Mouse (Mus musculus) limb, embryonic 11.5 days (tissue): ENCODE data around the gene Scgb1c1. TPM values are rescaled to one million over a fixed set of nuclear protein-coding genes. Genes with fewer than 3 reads are reported as not detected.
A peak's percentile ranks its signal among the peaks of the same experiment; 100 is the strongest.
"Not testable (repeated sequence)": the region's sequence is repeated elsewhere in the genome, so short reads cannot be mapped to it uniquely, and the experiment has no call there.

Experiments used
- ATAC-seq: fragments of 200-750 bp; cut with Nextera tagmentation; 2 replicates; pipeline ENCODE4 v1.8.0; 2017; ENCODE audit warnings: low read depth; ENCODE audit not compliant: insufficient number of reproducible peaks, low FRiP score, low TSS enrichment
- DNase-seq: peaks from one replicate; pipeline ENCODE4 v3.0.0-alpha.2; 2015; ENCODE audit warnings: low spot score
- H3K27ac ChIP-seq: fragments of 300-500 bp; sonication (generic); replicated peaks from 2 replicates; pipeline ENCODE4 v1.5.1; 2014; ENCODE audit warnings: low read depth, mild to moderate bottlenecking, low read length
- H3K27me3 ChIP-seq: fragments of 300-500 bp; sonication (generic); 2 replicates; pipeline ENCODE4 v1.6.1; 2014; ENCODE audit warnings: mild to moderate bottlenecking, low read length, mixed read lengths; ENCODE audit not compliant: control insufficient read depth, insufficient read depth
- H3K36me3 ChIP-seq: fragments of 300-500 bp; sonication (generic); 2 replicates; pipeline ENCODE4 v1.6.1; 2014; ENCODE audit warnings: mild to moderate bottlenecking, low read length, moderate library complexity, mixed read lengths; ENCODE audit not compliant: control insufficient read depth, insufficient read depth
- H3K4me1 ChIP-seq: fragments of 300-500 bp; sonication (generic); 2 replicates; pipeline ENCODE4 v1.6.1; 2014; ENCODE audit warnings: low read length, mixed read lengths; ENCODE audit not compliant: control insufficient read depth, insufficient read depth
- H3K4me2 ChIP-seq: fragments of 300-500 bp; sonication (generic); 2 replicates; pipeline ENCODE4 v1.6.1; 2014; ENCODE audit warnings: low read depth, mild to moderate bottlenecking, moderate library complexity; ENCODE audit not compliant: severe bottlenecking
- H3K4me3 ChIP-seq: fragments of 300-500 bp; sonication (generic); 2 replicates; pipeline ENCODE4 v1.5.1; 2014; ENCODE audit warnings: low read depth, low read length
- H3K9ac ChIP-seq: fragments of 300-500 bp; sonication (generic); 2 replicates; pipeline ENCODE4 v1.6.1; 2014; ENCODE audit warnings: mild to moderate bottlenecking, low read length
- H3K9me3 ChIP-seq: fragments of 300-500 bp; sonication (generic); 2 replicates; pipeline ENCODE4 v1.6.1; 2016; ENCODE audit warnings: low read length; ENCODE audit not compliant: control insufficient read depth
- WGBS: fragments of 180-500 bp; shearing (Covaris S2); extraction: QIAGEN DNeasy Blood & Tissue Kit; methylation state at CpG from one replicate; pipeline ENCODE4 v1.1.7; 2014; 5-methylcytosine and 5-hydroxymethylcytosine counted together
- polyA plus RNA-seq: library from polyadenylated mRNA; unstranded; fragments of >200 nt; fragmentation: Nextera tagmentation; extraction: Ambion mirVana; gene quantifications from 2 replicates; pipeline ENCODE4 v1.2.1, GENCODE M21; 2014

Gene Scgb1c1
- polyA plus RNA-seq, 1 experiment from 2014 or later = not detected

- no peak for ATAC-seq
- Histone ChIP-seq H3K36me3 (peaks cover 7% of the 10 kb centered on the region), H3K9me3 (no peaks in the 10 kb centered on the region), H3K27ac (no peak overlapping the region), H3K9ac (no peak overlapping the region), H3K4me3 (no peak overlapping the region), H3K27me3 (no peaks in the 10 kb centered on the region), H3K4me2 (0 out of 2 replicates have a peak overlapping the region, but pooled peaks have one; percentile 20), H3K4me1 (no peaks in the 10 kb centered on the region)
- 85% methylated on average over 3 of the region's 3 CpGs for WGBS
- no peak for DNase-seq
Measured at GRCm38 (mm10) chr7:140880419-140880818, 35.1 kb downstream of the Scgb1c1 start.

DNA sequence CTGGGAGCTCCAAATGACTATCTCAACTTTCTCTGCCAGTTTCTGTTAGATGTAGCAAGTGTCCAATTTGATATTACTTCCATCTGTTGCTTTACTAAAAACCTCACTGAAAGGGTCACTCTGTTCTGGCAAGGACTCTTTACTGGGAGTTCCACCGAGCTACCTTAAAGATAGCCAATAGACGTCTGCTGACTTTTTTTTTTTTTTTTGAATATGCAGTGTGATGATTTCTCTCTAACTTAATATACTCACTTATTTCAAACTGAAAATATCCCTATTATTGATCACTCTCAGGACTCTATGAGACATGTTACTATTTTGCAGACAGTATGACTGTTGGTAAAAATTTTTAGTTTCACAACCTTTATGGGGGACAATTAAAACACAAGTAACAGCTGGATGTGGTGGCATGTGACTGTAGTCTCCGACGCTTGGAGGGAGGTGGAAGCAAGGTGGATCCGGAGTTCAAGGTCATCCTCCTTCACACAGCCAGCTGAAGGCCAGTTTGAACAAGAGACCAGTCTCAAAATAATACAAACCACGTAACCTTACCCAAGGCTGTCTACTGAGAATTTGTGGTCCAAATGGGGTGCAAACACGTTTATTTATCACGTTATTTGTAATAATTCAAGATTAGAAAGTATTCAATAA lies 35.6 kb downstream of the Scgb1c1 start:
- Histone ChIP-seq H3K4me2 (peak overlapping the region; percentile 89), H3K9ac (peak overlapping the region; percentile 65; the same call in 1 of the 2 replicates), H3K36me3 (peaks cover 5% of the 10 kb centered on the region), H3K27ac (no peak overlapping the region), H3K27me3 (no peaks in the 10 kb centered on the region), H3K4me1 (no peaks in the 10 kb centered on the region), H3K9me3 (no peaks in the 10 kb centered on the region), H3K4me3 (peak overlapping the region; percentile 94)
- 30% methylated on average over 8 of the region's 8 CpGs for WGBS
- ATAC-seq (no peak), DNase-seq (no peak)

DNA sequence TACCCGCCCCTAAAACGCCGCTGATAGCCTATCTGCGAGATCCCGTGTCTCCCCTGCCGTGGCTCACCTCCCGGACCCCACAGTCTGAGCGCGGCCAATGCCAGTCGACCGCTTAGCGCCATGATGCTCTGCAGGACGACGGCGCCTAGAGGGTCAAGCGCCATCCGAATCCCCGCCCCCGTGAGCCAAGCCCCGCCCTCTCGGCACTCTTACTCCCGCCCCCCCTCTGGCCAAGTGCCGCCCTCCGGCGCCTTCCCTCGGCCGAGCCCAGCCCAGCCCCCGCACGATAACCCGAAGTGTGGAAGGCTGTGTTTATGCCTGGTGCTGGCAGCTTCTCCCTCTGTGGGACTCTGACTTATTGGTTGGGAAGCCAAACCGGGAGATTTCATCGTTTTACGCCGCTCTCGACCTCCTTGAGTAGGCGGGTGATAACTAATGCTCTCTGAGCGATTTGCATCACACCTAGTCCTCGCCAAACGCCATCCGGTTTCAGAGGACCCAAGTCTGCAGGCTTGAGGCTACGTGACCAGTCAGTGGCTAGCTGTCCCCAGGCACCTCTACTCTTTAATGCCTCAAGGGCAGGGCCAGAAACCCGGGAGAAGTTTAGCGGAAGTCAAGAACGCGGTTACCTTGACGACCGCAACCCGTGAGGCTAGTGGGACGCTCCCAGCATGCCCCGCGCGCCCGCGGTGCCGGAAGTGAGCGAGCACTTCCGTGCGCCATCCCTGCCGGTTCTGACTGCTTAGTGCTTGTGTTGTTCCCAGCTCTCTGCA lies 36.5 kb downstream of the Scgb1c1 start, which contains the start of the genes Psmd13 and Sirt3:
Gene Psmd13 (plus strand): TSS at position 273 of the 773 bp plus-strand sequence.
Gene Sirt3 (minus strand): TSS at position 614 of the 773 bp plus-strand sequence.
- Histone ChIP-seq H3K4me3 (peak within 1 kb of the TSS; percentile 94), H3K27me3 (no peaks in the 10 kb centered on the region), H3K9me3 (no peaks in the 10 kb centered on the region), H3K9ac (peak within 1 kb of the TSS; percentile 75), H3K4me2 (peak within 1 kb of the TSS; percentile 89), H3K36me3 (peaks cover 9% of the 10 kb centered on the region; the same call in 1 of the 2 replicates), H3K27ac (peak within 1 kb of the TSS; percentile 16; the same call in 1 of the 2 replicates), H3K4me1 (no peaks in the 10 kb centered on the region)
- ATAC-seq (peak; percentile 95), DNase-seq (peak; percentile 95)
- 0% methylated on average over 59 of the region's 59 CpGs for WGBS

DNA sequence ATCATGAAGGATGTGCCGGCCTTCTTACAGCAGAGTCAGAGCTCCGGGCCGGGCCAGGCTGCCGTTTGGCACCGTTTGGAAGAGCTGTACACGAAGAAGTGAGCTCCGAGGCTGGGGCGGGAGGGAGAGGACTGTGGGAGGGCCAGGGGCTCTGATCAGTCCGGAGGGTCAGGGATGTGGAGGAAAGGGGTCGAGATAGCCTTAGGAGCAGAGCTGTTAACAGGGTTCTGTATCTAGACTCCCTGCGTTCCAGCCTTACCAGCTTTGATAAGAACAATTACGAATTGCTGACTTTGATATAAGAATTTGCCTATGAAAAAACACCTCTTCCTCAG lies 37.1 kb downstream of the Scgb1c1 start:
- Histone ChIP-seq H3K9ac (peak overlapping the region; percentile 75), H3K9me3 (no peaks in the 10 kb centered on the region), H3K4me1 (no peaks in the 10 kb centered on the region), H3K36me3 (peaks cover 9% of the 10 kb centered on the region; the same call in 1 of the 2 replicates), H3K4me3 (peak overlapping the region; percentile 94), H3K4me2 (peak overlapping the region; percentile 89), H3K27me3 (no peaks in the 10 kb centered on the region), H3K27ac (0 out of 2 replicates have a peak overlapping the region, but pooled peaks have one; percentile 16)
- no peak for DNase-seq
- 0% methylated on average over 12 of the region's 12 CpGs for WGBS
- peak; percentile 60 for ATAC-seq

DNA sequence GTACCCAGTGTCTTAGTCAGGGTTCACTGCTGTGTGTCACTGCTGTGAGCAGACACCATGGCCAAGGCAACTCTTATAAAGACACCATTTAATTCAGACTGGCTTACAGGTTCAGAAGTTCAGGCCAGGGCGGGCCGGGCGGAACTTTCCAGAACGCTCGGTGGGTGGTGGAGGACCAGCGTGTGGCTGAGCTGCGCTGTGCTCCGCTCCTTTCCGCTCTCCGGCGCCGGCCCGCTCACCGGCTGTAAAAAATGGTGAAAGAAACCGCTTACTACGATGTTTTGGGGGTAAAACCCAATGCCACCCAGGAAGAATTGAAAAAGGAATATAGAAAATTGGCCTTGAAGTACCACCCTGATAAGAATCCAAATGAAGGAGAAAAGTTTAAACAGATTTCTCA lies 45.3 kb downstream of the Scgb1c1 start:
- 97% methylated on average over 16 of the region's 16 CpGs for WGBS
- H3K27me3 ChIP-seq, ATAC-seq, H3K4me3 ChIP-seq, DNase-seq, H3K9me3 ChIP-seq, H3K4me1 ChIP-seq, H3K9ac ChIP-seq, H3K27ac ChIP-seq, H3K4me2 ChIP-seq: not testable (repeated sequence)
- H3K36me3 ChIP-seq = peaks cover 18% of the 10 kb centered on the region; the same call in 1 of the 2 replicates

GRCm38 (mm10) chr7:140894031-140894430 lies 48.7 kb downstream of the Scgb1c1 start:
- ATAC-seq = no peak
- Histone ChIP-seq H3K9me3 (no peaks in the 10 kb centered on the region), H3K4me2 (no peak overlapping the region), H3K9ac (no peak overlapping the region), H3K27ac (no peak overlapping the region), H3K36me3 (peaks cover 21% of the 10 kb centered on the region; the same call in 1 of the 2 replicates), H3K4me1 (no peaks in the 10 kb centered on the region), H3K4me3 (no peak overlapping the region), H3K27me3 (no peaks in the 10 kb centered on the region)
- no peak for DNase-seq
- WGBS = 90% methylated on average over 7 of the region's 7 CpGs

DNA sequence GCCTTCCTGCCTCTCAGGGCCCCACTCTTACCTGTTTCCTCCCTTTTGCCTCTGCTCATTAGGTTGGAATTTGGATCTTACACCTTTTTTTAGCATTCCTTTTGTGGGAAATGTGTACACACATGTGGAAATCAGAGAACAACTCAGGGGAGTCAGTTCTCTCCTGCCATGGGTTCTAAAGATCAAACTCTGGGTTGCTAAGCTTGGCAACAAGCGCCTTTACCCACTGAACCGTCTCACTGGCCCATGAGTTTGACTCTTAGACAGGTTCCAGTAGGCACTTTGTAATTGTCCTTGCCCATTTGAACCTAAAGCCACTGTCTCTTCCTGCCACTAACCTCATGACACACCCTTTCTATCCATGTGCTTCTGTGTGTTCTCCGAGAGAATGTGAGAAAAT lies 49.3 kb downstream of the Scgb1c1 start:
- H3K4me2 ChIP-seq = no peak overlapping the region
- peaks cover 19% of the 10 kb centered on the region; the same call in 1 of the 2 replicates for H3K36me3 ChIP-seq
- no peaks in the 10 kb centered on the region for H3K4me1 ChIP-seq

More for the DNA sequence above, 49.3 kb downstream of the Scgb1c1 start:
- Histone ChIP-seq H3K9me3 (no peaks in the 10 kb centered on the region), H3K9ac (no peak overlapping the region), H3K27ac (no peak overlapping the region), H3K27me3 (no peaks in the 10 kb centered on the region), H3K4me3 (no peak overlapping the region)
- no peak for DNase-seq
- 92% methylated on average over 3 of the region's 3 CpGs for WGBS
- no peak for ATAC-seq
